Mouse (Mus musculus) forebrain, embryonic 16.5 days (tissue): ENCODE results near the gene Casq2. TPM values are rescaled to one million over a fixed set of nuclear protein-coding genes. Genes with fewer than 3 reads are reported as not detected.

ENCODE experiments used
- ATAC-seq: fragments of 200-750 bp; cut with Nextera tagmentation; 2 replicates; pipeline ENCODE4 v1.8.0; 2017; ENCODE audit warnings: mild to moderate bottlenecking, moderate library complexity
- H3K27ac ChIP-seq: fragments of 300-500 bp; sonication (generic); 2 replicates; pipeline ENCODE4 v1.5.1; 2014; ENCODE audit warnings: low read length, control low read depth
- H3K27me3 ChIP-seq: fragments of 300-500 bp; sonication (generic); replicated peaks from 2 replicates; pipeline ENCODE4 v1.6.1; 2014; ENCODE audit warnings: low read length; ENCODE audit not compliant: control insufficient read depth, insufficient read depth
- H3K36me3 ChIP-seq: fragments of 300-500 bp; sonication (generic); 2 replicates; pipeline ENCODE4 v1.6.1; 2014; ENCODE audit not compliant: control insufficient read depth, insufficient read depth
- H3K4me1 ChIP-seq: fragments of 300-500 bp; sonication (generic); replicated peaks from 2 replicates; pipeline ENCODE4 v1.6.1; 2014; ENCODE audit warnings: low read length; ENCODE audit not compliant: control insufficient read depth, insufficient read depth
- H3K4me2 ChIP-seq: fragments of 300-500 bp; sonication (generic); 2 replicates; pipeline ENCODE4 v1.6.1; 2014; ENCODE audit warnings: mild to moderate bottlenecking, low read length, control low read depth
- H3K4me3 ChIP-seq: fragments of 300-500 bp; sonication (generic); replicated peaks from 2 replicates; pipeline ENCODE4 v1.5.1; 2014; ENCODE audit warnings: mild to moderate bottlenecking, low read length, control low read depth
- H3K9ac ChIP-seq: fragments of 300-500 bp; sonication (generic); replicated peaks from 2 replicates; pipeline ENCODE4 v1.6.1; 2014; ENCODE audit warnings: low read depth, low read length, control low read depth
- H3K9me3 ChIP-seq: fragments of 300-500 bp; sonication (generic); 2 replicates; pipeline ENCODE4 v1.6.1; 2016; ENCODE audit warnings: low read length; ENCODE audit not compliant: control insufficient read depth
- WGBS: fragments of 180-500 bp; shearing (Covaris S2); extraction: QIAGEN DNeasy Blood & Tissue Kit; methylation state at CpG from one replicate; pipeline ENCODE4 v1.1.7; 2014; 5-methylcytosine and 5-hydroxymethylcytosine counted together
- polyA plus RNA-seq: library from polyadenylated mRNA; unstranded; fragments of >200 nt; fragmentation: Nextera tagmentation; extraction: Ambion mirVana; gene quantifications from 2 replicates; pipeline ENCODE4 v1.2.1, GENCODE M21; 2015

The Casq2 gene
- polyA plus RNA-seq, 1 experiment from 2014 or later, result 0.33 TPM

GRCm38 (mm10) chr3:102146428-102146827, 60.2 kb downstream of the Casq2 start:
- Histone ChIP-seq H3K4me2 (no peak overlapping the region), H3K27ac (no peak overlapping the region), H3K9me3 (no peaks in the 10 kb centered on the region), H3K9ac (no peak overlapping the region), H3K36me3 (no peaks in the 10 kb centered on the region), H3K4me1 (0 out of 2 replicates have a peak, but pooled peaks cover 2% of the 10 kb centered on the region), H3K27me3 (no peaks in the 10 kb centered on the region), H3K4me3 (no peak overlapping the region)
- no peak for ATAC-seq
- WGBS, result 29% methylated on average over 6 of the region's 6 CpGs

- H3K36me3 ChIP-seq, result no peaks in the 10 kb centered on the region
- 0 out of 2 replicates have a peak, but pooled peaks cover 2% of the 10 kb centered on the region for H3K4me1 ChIP-seq
- H3K27me3 ChIP-seq, result no peaks in the 10 kb centered on the region
- no peaks in the 10 kb centered on the region for H3K9me3 ChIP-seq
- ATAC-seq, result no peak
- WGBS, result 64% methylated on average over 4 of the region's 4 CpGs
- no peak overlapping the region for H3K4me3 ChIP-seq
- no peak overlapping the region for H3K27ac ChIP-seq
- no peak overlapping the region for H3K9ac ChIP-seq
- H3K4me2 ChIP-seq, result no peak overlapping the region
These were observed 61.0 kb downstream of the Casq2 start for GRCm38 (mm10) chr3:102147189-102147588.

GRCm38 (mm10) chr3:102149941-102150340, 63.7 kb downstream of the Casq2 start:
- Histone ChIP-seq H3K36me3 (no peaks in the 10 kb centered on the region), H3K27me3 (no peaks in the 10 kb centered on the region), H3K9me3 (no peaks in the 10 kb centered on the region), H3K4me1 (0 out of 2 replicates have a peak, but pooled peaks cover 2% of the 10 kb centered on the region), H3K27ac (no peak overlapping the region), H3K4me3 (no peak overlapping the region), H3K4me2 (no peak overlapping the region), H3K9ac (no peak overlapping the region)
- WGBS, result 80% methylated on average over 7 of the region's 7 CpGs
- no peak for ATAC-seq

DNA sequence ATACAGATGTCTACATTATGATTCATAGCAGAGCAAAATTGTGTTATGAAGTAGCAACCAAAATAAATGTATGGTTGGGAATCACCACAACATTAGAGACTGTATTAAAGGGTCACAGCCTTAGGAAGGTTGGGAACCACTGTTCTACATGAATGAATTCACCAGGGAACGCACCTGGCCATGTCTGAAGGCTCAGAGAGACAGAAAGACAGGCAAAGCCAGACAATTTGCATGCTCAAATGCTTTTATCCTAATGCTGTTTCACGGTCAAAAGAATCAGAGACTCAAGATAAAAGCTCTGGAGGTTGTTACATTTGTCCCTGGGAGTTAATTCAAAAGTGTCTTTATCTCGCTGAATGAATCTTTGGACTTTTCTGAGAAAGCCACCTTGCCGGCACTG, 65.6 kb downstream of the Casq2 start:
- Histone ChIP-seq H3K36me3 (no peaks in the 10 kb centered on the region), H3K4me2 (no peak overlapping the region), H3K4me1 (0 out of 2 replicates have a peak, but pooled peaks cover 2% of the 10 kb centered on the region), H3K9ac (no peak overlapping the region), H3K9me3 (no peaks in the 10 kb centered on the region), H3K27ac (no peak overlapping the region), H3K27me3 (no peaks in the 10 kb centered on the region), H3K4me3 (no peak overlapping the region)
- no peak for ATAC-seq
- 23% methylated on average over 4 of the region's 4 CpGs for WGBS

GRCm38 (mm10) chr3:102152471-102152870, 66.3 kb downstream of the Casq2 start:
- 24% methylated on average over 4 of the region's 4 CpGs for WGBS

DNA sequence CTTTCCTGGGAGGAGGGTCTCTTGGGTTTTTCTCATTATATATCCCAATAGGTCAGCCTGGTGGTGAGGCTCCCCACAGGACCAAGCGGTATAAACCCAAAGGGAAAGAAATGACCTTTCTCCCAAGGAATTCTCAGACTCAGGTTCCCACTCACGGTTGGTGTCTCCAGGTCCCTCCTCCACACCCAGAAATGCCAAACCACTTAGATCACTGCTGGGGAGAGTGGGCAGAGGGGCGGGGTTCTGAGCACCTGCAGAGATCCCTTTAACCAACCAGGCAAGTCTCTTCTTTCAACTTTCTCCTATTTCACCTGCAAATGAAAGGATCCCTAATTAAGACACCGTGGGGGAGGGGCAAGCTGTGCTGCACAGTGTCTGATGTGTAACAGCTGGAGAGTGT, 66.7 kb downstream of the Casq2 start:
- H3K36me3 ChIP-seq, result no peaks in the 10 kb centered on the region
- H3K4me2 ChIP-seq, result no peak overlapping the region
- whole genome bisulfite sequencing, result 23% methylated on average over 4 of the region's 4 CpGs
- no peaks in the 10 kb centered on the region for H3K4me1 ChIP-seq
- no peaks in the 10 kb centered on the region for H3K27me3 ChIP-seq
- no peak for ATAC-seq
- no peak overlapping the region for H3K9ac ChIP-seq
- H3K9me3 ChIP-seq, result no peaks in the 10 kb centered on the region
- no peak overlapping the region for H3K4me3 ChIP-seq
- no peak overlapping the region for H3K27ac ChIP-seq

More at GRCm38 (mm10) chr3:102152471-102152870, 66.3 kb downstream of the Casq2 start:
- no peak overlapping the region for H3K27ac ChIP-seq
- no peak overlapping the region for H3K4me2 ChIP-seq
- no peaks in the 10 kb centered on the region for H3K4me1 ChIP-seq
- no peaks in the 10 kb centered on the region for H3K27me3 ChIP-seq
- no peak overlapping the region for H3K4me3 ChIP-seq
- H3K9ac ChIP-seq, result no peak overlapping the region
- no peak for ATAC-seq
- H3K36me3 ChIP-seq, result no peaks in the 10 kb centered on the region
- no peaks in the 10 kb centered on the region for H3K9me3 ChIP-seq

DNA sequence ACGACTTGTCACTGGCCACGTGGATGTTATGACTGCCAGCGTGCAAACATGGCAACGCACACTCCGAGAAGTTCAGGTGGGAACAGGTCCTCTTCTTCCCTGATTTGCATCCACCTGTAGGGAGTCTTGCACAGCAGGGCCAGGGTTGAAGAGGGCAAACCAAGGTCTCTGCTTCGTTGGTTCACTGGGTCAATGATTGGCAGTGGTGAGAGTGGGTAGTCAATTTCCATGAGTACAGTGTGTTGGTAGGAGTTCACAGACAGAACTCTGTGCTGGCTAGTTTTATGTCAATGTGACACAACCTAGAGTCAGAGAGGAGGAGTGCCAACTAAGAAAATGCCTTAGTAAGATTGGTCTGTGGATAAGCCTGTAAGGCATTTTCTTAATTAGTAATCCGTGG, 67.9 kb downstream of the Casq2 start:
- Histone ChIP-seq H3K4me3 (no peak overlapping the region), H3K9ac (no peak overlapping the region), H3K4me2 (no peak overlapping the region), H3K27ac (no peak overlapping the region), H3K9me3 (no peaks in the 10 kb centered on the region), H3K27me3 (no peaks in the 10 kb centered on the region), H3K36me3 (no peaks in the 10 kb centered on the region), H3K4me1 (no peaks in the 10 kb centered on the region)
- WGBS, result 83% methylated on average over 7 of the region's 7 CpGs
- no peak for ATAC-seq

DNA sequence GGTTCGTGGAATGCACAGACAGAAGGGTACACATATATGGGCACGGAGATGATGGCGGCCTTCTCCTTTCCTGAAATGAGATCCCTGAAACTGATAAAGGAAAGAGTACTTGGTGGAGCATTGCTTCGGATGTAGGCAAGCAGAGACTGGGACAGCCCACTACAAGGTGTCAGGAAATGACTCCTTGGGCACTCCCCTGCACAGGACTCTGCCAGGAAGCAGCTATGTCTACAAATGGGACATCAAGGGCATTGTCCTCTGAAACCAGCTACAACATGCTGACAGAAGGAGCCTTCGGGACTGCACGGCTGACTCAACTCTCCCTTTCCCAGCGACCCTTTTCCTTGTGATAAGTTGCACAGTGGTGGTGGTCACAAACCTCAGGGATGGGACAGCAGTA, 70.5 kb downstream of the Casq2 start:
- H3K27ac ChIP-seq, result no peak overlapping the region
- 92% methylated on average over 7 of the region's 7 CpGs for WGBS
- H3K9me3 ChIP-seq, result no peaks in the 10 kb centered on the region
- H3K4me1 ChIP-seq, result 0 out of 2 replicates have a peak, but pooled peaks cover 4% of the 10 kb centered on the region
- no peak for ATAC-seq
- H3K36me3 ChIP-seq, result no peaks in the 10 kb centered on the region
- no peak overlapping the region for H3K4me3 ChIP-seq
- H3K9ac ChIP-seq, result no peak overlapping the region
- no peaks in the 10 kb centered on the region for H3K27me3 ChIP-seq
- H3K4me2 ChIP-seq, result no peak overlapping the region

DNA sequence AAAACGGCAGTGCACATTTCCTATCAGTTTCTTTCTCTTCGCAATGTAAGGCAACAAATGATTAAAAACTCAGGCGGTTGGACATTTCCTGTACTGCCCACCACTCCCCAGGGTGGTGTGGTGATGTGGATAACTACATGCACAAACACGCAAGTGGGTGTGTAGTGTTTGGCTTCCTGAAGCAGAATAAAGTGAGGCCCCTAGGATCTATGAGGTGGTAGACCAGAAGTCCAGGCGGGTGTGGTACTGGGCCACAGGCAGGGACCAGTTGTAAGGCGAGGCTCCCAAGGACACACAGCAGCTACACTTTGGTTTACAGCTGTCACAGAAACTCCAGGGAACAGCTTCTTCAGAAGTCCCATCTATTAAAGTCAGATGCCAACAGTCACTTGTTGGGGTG, 71.4 kb downstream of the Casq2 start:
- H3K36me3 ChIP-seq, result no peaks in the 10 kb centered on the region
- H3K27me3 ChIP-seq, result no peaks in the 10 kb centered on the region
- 0 out of 2 replicates have a peak, but pooled peaks cover 4% of the 10 kb centered on the region for H3K4me1 ChIP-seq
- H3K27ac ChIP-seq, result no peak overlapping the region
- 95% methylated on average over 6 of the region's 6 CpGs for WGBS
- no peaks in the 10 kb centered on the region for H3K9me3 ChIP-seq
- H3K9ac ChIP-seq, result no peak overlapping the region
- ATAC-seq, result no peak
- H3K4me2 ChIP-seq, result no peak overlapping the region
- H3K4me3 ChIP-seq, result no peak overlapping the region
